Mouse (Mus musculus): ENCODE measurements around the gene Tbc1d9b. TPM values are rescaled to one million over a fixed set of nuclear protein-coding genes. Genes with fewer than 3 reads are reported as not detected.

Gene Tbc1d9b
- polyA plus RNA-seq, 1 experiment from 2014 or later, result 27.7 TPM

DNA sequence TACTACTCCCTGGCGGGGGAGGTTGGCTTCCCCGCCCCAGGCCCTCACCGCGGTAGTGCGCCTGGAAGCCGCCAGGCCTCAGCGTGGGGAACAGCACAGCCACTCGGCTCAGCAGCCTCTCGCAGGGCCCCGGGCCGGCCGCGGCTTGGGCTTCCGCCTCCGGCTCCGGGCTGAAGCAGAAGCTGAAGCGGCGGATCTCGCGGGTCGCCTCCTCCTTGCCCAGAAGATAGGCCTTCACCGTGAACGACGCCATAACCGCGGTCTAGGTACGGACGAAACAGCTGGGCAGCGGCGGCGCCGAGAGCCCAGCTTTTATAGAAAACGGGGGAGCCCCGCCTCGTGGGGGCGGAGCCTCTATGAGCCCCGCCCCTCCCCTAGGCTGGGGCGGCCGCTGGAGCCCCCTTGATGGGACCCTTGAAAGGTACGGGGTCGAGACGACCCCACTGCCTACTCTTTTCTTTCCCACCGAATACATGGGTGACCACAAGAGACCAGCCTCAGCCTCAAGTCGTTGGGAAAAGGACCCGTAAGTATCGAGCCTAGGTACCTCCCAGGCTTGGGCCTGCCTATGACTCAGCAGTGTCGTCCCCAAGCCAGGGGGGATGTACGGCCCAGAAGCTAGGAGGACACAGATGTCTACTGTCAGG, 79.4 kb downstream of the Tbc1d9b start, which contains the start of the genes Sqstm1 and Mgat4b:
Gene Sqstm1 (minus strand): TSS at position 323 of the 647 bp plus-strand sequence.
Gene Mgat4b (plus strand): TSS at position 386 of the 647 bp plus-strand sequence.
- DNase-seq (ENCODE audit: low spot score), result peak; percentile 83

DNA sequence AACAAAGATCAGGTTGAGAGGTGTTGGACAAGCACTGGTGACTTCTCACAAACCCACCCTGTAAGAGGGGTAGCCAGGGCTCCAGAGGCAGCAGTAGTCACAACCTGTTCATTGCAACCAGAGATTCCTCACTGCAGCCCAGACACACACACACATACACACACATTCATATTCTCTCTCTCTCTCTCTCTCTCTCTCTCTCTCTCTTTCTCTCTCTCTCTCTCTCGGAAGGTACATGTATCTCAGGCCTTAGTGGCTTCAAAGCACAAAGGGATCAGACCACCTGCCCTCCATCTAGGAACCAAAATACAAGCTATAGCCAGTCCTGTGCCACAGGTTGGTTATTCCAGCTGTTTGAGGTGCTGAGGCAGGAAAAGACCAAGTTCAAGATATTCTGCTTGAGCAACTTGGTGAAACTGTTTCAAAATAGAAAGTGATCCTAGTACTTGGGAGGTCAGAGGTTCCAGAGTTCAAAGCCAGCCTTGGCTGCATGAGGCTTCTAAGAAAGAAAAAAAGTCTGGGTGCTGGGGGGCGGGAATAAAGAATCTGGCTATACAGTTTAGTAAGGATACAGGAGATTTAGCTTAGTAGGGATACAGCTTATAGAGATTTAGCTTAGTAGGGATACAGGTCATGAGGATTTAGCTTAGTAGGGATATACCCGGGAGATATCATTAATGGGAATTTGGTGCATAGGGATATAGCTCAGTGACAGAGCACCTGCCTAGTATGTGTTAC, 80.3 kb downstream of the Tbc1d9b start:
- no peak for DNase-seq (ENCODE audit: low spot score)

DNA sequence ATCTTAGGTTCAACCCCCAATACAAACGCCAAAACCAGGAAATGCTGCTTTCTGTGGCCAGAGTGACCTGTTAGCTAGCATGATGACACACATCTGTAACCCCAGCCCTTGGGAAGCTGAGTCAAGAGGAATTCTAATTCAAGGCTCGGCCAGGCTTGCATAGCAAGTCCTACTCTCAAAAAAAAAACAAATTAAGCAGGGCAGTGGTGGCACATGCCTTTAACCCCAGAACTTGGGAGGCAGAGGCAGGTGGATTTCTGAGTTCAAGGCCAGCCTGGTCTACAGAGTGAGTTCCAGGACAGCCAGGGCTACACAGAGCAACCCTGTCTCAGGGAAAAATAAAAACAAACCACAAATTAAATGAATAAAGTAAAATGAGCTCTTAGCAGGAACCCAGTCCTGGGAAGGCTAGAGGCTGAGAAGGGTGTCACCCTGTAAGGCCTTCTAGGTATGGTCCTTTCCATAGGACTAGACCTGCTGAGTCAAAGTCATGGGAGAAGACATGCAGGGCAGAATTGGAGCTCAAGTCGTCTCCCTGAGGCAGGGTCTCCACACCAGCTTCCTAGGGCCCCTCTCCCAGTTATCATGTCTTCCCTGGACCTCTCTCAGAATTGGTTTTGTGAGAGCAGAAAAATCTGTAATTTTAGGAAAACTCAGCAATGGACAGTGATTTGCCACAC, 81.0 kb downstream of the Tbc1d9b start:
- DNase-seq (ENCODE audit: low spot score), result no peak

DNA sequence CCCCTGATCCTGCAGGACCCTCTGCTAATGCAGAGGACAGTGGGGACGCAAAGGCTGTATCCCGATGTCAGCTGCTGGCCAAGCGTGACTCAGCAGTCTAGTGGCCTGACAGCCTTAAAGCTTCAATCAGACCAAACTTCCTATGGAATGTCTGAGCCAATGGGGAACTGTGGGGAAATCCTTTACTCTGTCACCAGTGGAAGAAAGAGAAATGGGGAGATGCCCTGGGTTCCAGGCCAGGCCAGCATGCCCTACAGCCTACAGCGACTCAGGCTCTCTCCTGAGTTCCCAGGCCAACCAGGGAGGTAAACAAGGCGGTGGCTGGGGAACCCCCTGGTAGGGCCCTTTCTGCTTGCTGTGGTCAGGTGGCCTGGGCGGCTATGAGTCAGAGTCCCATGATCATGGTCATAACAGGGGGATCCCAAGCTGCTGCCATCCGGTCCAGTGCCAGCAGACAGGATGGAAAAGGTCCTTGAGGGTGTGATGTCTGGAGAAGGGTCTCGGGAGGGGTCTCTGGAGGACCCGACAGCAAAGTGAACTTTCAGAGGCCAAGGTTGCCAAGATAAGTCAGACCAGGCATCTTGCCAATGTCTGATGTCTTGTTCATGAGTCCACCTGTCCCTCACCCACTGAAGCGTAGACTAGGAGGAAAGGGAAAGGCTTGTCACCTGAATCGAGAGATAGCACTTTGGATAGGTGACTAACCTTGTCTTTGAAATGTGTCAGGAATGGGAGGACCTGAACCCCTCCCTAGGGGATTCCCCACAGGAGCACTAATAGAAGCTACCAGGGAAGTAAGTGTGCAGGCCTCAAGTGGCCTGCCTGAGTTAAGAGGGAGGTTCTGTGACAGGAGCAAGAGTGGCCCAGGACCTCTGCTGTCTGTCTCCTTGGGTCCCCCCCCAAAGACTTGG, 81.9 kb downstream of the Tbc1d9b start:
- DNase-seq (ENCODE audit: low spot score), result no peak

DNA sequence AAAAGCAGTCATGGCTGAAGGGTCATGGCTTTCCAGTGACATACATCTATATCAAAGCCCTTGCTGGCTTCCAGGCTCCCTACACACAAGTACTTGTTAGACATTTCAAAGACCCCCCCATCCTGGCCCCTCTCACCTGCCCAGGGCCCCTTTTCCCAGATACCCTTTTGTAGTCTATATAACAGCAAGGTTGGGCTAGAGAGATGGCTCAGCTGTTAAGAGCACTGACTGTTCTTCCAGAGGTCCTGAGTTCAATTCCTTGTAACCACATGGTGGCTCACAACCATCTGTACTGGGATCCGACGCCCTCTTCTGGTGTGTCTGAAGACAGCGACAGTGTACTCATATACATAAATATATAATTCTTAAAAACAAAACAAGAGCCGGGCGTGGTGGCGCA, 83.4 kb downstream of the Tbc1d9b start:
- no peak for DNase-seq (ENCODE audit: low spot score)

DNA sequence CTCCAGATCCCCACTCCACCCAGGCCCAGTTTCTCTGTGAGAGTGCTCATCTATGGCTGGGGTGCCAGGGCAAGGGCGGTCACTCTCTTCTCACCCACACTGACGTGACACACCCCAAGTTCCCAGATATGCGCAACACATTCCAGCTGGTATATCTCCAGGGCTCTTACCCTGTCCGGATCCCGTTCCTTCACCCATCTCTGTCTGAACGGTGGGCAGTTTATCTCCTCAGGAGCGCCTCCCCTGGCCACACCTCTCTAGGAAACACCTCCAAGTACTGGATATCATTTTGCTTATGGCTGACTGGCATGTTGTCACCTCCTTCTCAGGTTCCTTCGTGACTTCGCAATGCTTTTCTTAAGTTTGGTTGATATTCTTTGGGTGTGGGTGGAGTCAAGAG, 84.4 kb downstream of the Tbc1d9b start:
- no peak for DNase-seq (ENCODE audit: low spot score)

DNA sequence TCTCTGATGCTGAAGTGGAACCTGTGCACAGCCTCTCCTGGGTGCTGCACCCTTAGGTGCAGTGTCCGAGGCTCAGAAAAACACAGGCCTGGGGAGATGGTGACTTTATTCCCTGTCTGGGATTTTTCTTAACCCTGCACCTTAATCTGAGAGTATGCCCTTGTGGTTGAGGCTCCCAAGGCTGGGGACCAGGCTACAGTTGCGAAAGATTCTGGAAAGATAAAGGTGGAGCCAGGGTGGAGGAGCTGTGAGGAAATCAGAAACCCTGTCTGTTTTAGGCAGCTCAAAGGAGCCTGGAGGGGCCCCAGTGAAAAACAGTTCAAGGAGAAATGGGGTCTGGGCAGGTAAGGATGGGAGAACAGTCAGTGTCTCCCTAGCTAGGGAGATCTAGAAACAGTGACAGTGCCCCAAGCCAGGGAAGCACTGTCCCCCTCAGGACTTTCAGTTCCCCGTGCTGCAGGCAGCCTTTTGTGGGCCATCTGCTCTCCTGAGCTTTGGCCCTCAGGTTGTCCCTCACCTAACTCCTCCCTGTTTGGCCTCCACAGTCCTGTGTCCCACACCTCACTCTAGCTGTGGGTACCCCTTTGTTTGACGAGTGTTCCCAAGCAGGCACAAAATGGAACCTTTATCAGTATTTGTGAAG, 85.6 kb downstream of the Tbc1d9b start:
- no peak for DNase-seq (ENCODE audit: low spot score)

DNA sequence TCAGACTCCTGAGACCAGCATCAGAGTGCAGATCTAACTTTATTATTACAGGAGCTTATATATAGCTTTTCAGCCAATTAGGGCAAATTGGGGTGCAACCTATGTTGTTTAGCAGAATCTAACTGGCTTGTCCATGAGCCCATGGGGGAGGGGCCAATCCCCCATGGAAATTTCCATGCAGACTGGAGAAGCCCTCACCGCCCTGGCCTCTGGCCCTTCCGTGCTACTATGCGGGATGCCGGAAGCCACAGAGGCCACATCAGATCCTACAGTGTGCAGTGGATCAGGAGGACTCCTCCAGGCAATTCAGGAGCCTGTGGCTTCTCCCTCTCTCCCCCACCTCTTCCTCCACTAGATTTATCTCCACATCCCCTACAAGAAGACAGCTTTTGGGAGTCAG, 86.6 kb downstream of the Tbc1d9b start:
- DNase-seq (ENCODE audit: low spot score), result no peak

DNA sequence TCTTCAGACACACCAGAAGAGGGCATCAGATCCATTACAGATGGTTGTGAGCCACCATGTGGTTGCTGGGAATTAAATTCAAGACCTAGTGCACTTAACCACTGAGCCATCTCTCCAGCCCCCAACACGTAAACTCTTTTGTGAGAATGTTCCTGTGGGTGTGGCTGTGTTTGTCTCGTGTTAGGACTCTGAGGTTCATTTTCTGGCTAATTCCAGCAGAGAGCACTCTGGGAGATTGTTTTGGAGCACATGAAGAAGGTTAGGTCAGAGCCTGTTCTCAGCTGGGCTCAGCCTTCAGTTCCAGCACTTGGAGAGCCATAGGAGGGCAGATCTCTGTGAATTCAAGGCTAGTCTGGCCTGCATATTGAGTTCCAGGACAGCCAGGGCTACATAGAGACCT, 88.6 kb downstream of the Tbc1d9b start:
- DNase-seq (ENCODE audit: low spot score), result no peak

Other genes with a start within 250 kb of the Tbc1d9b start
- gene Rasgef1c, start 229.6 kb upstream of the Tbc1d9b start, polyA plus RNA-seq (2015; fragmentation: Nextera tagmentation; extraction: Ambion mirVana), result 0.08 and 0.21 TPM in 2 replicates
- gene Rnf130, start 106.0 kb upstream of the Tbc1d9b start, polyA plus RNA-seq (2015; fragmentation: Nextera tagmentation; extraction: Ambion mirVana), result 93.2 and 100 TPM in 2 replicates
- 13.1 and 15.3 TPM in 2 replicates for gene Mrnip, start 43.0 kb downstream of the Tbc1d9b start, polyA plus RNA-seq (2015; fragmentation: Nextera tagmentation; extraction: Ambion mirVana)
- gene Sqstm1, start 79.4 kb downstream of the Tbc1d9b start, polyA plus RNA-seq (2015; fragmentation: Nextera tagmentation; extraction: Ambion mirVana), result 233 and 246 TPM in 2 replicates
- gene Mgat4b, start 79.5 kb downstream of the Tbc1d9b start, polyA plus RNA-seq (2015; fragmentation: Nextera tagmentation; extraction: Ambion mirVana), result 8.6 and 11.8 TPM in 2 replicates
- 3.5 and 3.7 TPM in 2 replicates for gene Ltc4s, start 107.2 kb downstream of the Tbc1d9b start, polyA plus RNA-seq (2015; fragmentation: Nextera tagmentation; extraction: Ambion mirVana)
- 4.7 and 5.3 TPM in 2 replicates for gene Maml1, start 160.9 kb downstream of the Tbc1d9b start, polyA plus RNA-seq (2015; fragmentation: Nextera tagmentation; extraction: Ambion mirVana)
- gene Canx, start 194.3 kb downstream of the Tbc1d9b start, polyA plus RNA-seq (2015; fragmentation: Nextera tagmentation; extraction: Ambion mirVana), result 196 and 213 TPM in 2 replicates
- not detected in 2 replicates for gene Cby3, start 223.1 kb downstream of the Tbc1d9b start, polyA plus RNA-seq (2015; fragmentation: Nextera tagmentation; extraction: Ambion mirVana)
- 350 and 356 TPM in 2 replicates for gene Hnrnph1, start 245.6 kb downstream of the Tbc1d9b start, polyA plus RNA-seq (2015; fragmentation: Nextera tagmentation; extraction: Ambion mirVana)